Mouse (Mus musculus) bone marrow macrophage, adult 2 months (primary cell): ENCODE measurements around the gene Rbms1.

Source experiments
- CTCF ChIP-seq: IDR thresholded peaks from 2 replicates; pipeline ENCODE4 v1.5.1; 2012; ENCODE audit warnings: low read depth, mild to moderate bottlenecking, low read length, moderate library complexity
- POLR2A ChIP-seq: IDR thresholded peaks from 2 replicates; pipeline ENCODE4 v1.6.1; 2012; ENCODE audit warnings: mild to moderate bottlenecking, low read depth, low read length, borderline replicate concordance

- TF ChIP-seq POLR2A (no peak), CTCF (no peak)
Measured at GRCm38 (mm10) chr2:60905283-60905682, 57.7 kb downstream of the Rbms1 start.
